Comparison of ENCODE assay signal across 18 mouse cellular contexts in genomic region chr16:11530466-11531194, GRCm38 (mm10).
A peak's percentile ranks its signal among the peaks of the same experiment; 100 is the strongest.
DNase-seq lines count a peak whose midpoint lies in the region; ATAC-seq and TF ChIP-seq lines count a peak whose summit lies in the region.
"Had no signal": no experiment of that assay in that cellular context is flagged by ENCODE, and none has a peak within 500 bp of the region (broad histone marks: within the 10 kb centered on the region; RNA-seq: fewer than 3 reads in every experiment).

No protein-coding gene starts in this region.

- ATAC-seq in embryonic facial prominence, embryonic 12.5 days (ENCODE audit: insufficient number of reproducible peaks, insufficient read depth, low FRiP score, low TSS enrichment), result no peak
- no peak for ATAC-seq in erythroid progenitor cell, adult 5-6 weeks (replicated peaks; ENCODE audit: low FRiP score, poor library complexity, severe bottlenecking)
- ATAC-seq: inflammation-experienced regulatory T-cells, adult 6 months; lung, postnatal 0 days had no signal

- H3K4me2 ChIP-seq in embryonic facial prominence, embryonic 12.5 days (replicated peaks), result no peak overlapping the region
- H3K4me2 ChIP-seq: forebrain, embryonic 12.5 days; heart, embryonic 12.5 days; liver, embryonic 13.5 days had no signal

- 46% methylated on average over 13 of the region's 13 CpGs for WGBS in embryonic facial prominence, embryonic 12.5 days
- 57% methylated on average over 13 of the region's 13 CpGs for WGBS in embryonic facial prominence, embryonic 10.5 days

- no peak overlapping the region for H3K4me3 ChIP-seq in embryonic facial prominence, embryonic 12.5 days
- no peak overlapping the region for H3K4me3 ChIP-seq in embryonic facial prominence, embryonic 10.5 days
- no peak overlapping the region for H3K4me3 ChIP-seq in layer of hippocampus, adult 2 months
- H3K4me3 ChIP-seq: forebrain, embryonic 12.5 days; heart, embryonic 12.5 days; liver, embryonic 13.5 days; megakaryocyte, embryonic 14.5 days; myocyte had no signal

- H3K9ac ChIP-seq in embryonic facial prominence, embryonic 12.5 days, result no peak overlapping the region
- H3K9ac ChIP-seq: forebrain, embryonic 12.5 days; heart, embryonic 12.5 days; liver, embryonic 13.5 days had no signal

- 0 out of 2 replicates have a peak, but pooled peaks cover 5% of the 10 kb centered on the region for H3K4me1 ChIP-seq in embryonic facial prominence, embryonic 12.5 days
- H3K4me1 ChIP-seq in embryonic facial prominence, embryonic 10.5 days, result peaks cover 16% of the 10 kb centered on the region

- H3K27ac ChIP-seq in embryonic facial prominence, embryonic 12.5 days, result 0 out of 2 replicates have a peak overlapping the region, but pooled peaks have one; percentile 17
- H3K27ac ChIP-seq in embryonic facial prominence, embryonic 10.5 days (replicated peaks), result no peak overlapping the region
- H3K27ac ChIP-seq in layer of hippocampus, adult 2 months, result no peak overlapping the region
- H3K27ac ChIP-seq: forebrain, embryonic 12.5 days; liver, embryonic 13.5 days; stomach, postnatal 0 days had no signal

- no peaks in the 10 kb centered on the region for H3K9me3 ChIP-seq in embryonic facial prominence, embryonic 12.5 days
- H3K9me3 ChIP-seq in embryonic facial prominence, embryonic 10.5 days, result no peaks in the 10 kb centered on the region
- H3K9me3 ChIP-seq: forebrain, embryonic 12.5 days; heart, embryonic 12.5 days; liver, embryonic 13.5 days had no signal

- no peaks in the 10 kb centered on the region for H3K36me3 ChIP-seq in embryonic facial prominence, embryonic 12.5 days
- H3K36me3 ChIP-seq in embryonic facial prominence, embryonic 10.5 days (replicated peaks), result no peaks in the 10 kb centered on the region
- H3K36me3 ChIP-seq: forebrain, embryonic 12.5 days; heart, embryonic 12.5 days; liver, embryonic 13.5 days had no signal

- DNase-seq in embryonic facial prominence, embryonic 10.5 days (ENCODE audit: low spot score), result no peak
- peak; percentile 22 for DNase-seq in layer of hippocampus, adult 11-12 months (ENCODE audit: low spot score)
- no peak for DNase-seq in layer of hippocampus, adult 2 months (ENCODE audit: low spot score in 2 of 2)
- peak; percentile 18 for DNase-seq in ZHBTc4 (ENCODE audit: low read depth, low spot score)
- peak; percentile 51 to 57 for DNase-seq in cerebellum, postnatal 25 days
- DNase-seq in spleen, postnatal 36 days (ENCODE audit: low spot score in 2 of 2), result no peak
- DNase-seq: liver, embryonic 13.5 days; retina, postnatal 1 day; thymus, postnatal 14 days had no signal

- no peaks in the 10 kb centered on the region for H3K27me3 ChIP-seq in embryonic facial prominence, embryonic 12.5 days
- H3K27me3 ChIP-seq in embryonic facial prominence, embryonic 10.5 days (replicated peaks; ENCODE audit: low read depth, poor library complexity, severe bottlenecking), result no peaks in the 10 kb centered on the region
- H3K27me3 ChIP-seq: forebrain, embryonic 12.5 days; heart, embryonic 12.5 days; liver, embryonic 13.5 days; megakaryocyte, embryonic 14.5 days had no signal

- no peak for TF ChIP-seq CTCF in layer of hippocampus, adult 2 months (conservative IDR thresholded peaks at IDR 0.05)

Comparison
In these comparisons a context has a peak if more than half of its experiments do, and no peak if none do; other contexts are left out.
1. DNase-seq: peak in layer of hippocampus, adult 11-12 months (single experiment), ZHBTc4 (single experiment) and cerebellum, postnatal 25 days (2 of 2); none in embryonic facial prominence, embryonic 10.5 days (single experiment), layer of hippocampus, adult 2 months (0 of 2) and spleen, postnatal 36 days (0 of 2).